Mouse (Mus musculus): ENCODE data around the gene Mnat1.
A peak's percentile ranks its signal among the peaks of the same experiment; 100 is the strongest.
"Not testable (repeated sequence)": the region's sequence is repeated elsewhere in the genome, so short reads cannot be mapped to it uniquely, and the experiment has no call there.

Gene Mnat1

DNA sequence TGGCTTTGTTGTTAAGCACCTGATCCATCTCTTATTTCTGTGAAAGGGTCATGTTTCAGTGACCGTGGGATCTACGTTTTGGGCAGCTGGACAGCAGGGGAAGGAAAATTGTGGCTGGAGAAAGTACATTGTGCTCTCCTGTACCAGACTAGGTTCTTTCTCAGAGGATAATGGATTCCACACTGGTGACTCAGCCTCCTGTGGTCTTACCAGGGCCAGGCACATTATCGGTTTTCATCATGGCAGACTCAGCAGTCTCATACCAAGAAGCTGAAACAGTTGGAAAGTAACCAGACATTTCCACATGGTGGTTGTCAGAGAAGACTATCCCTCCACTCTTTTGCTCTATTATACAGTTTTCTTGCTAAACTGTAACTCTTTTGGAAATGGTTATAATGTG lies 23.7 kb downstream of the Mnat1 start:
- no peak for DNase-seq (ENCODE audit: low spot score)

DNA sequence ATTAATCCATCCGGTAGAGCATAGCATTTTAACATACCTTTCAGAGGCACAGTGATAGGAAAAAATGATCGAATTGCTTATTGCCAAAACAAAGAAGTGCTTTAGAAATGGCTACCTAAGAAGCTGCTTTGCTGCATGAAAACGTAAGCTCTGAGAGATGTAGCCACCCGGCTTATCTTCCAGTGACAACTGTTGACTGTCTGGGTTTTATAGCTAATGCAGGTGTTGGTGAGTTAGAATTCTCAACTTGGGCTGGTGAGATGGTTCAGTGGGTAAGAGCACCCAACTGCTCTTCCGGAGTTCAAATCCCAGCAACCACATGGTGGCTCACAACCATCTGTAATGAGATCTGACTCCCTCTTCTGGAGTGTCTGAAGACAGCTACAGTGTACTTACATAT lies 27.5 kb downstream of the Mnat1 start:
- not testable (repeated sequence) for DNase-seq (ENCODE audit: low spot score)

DNA sequence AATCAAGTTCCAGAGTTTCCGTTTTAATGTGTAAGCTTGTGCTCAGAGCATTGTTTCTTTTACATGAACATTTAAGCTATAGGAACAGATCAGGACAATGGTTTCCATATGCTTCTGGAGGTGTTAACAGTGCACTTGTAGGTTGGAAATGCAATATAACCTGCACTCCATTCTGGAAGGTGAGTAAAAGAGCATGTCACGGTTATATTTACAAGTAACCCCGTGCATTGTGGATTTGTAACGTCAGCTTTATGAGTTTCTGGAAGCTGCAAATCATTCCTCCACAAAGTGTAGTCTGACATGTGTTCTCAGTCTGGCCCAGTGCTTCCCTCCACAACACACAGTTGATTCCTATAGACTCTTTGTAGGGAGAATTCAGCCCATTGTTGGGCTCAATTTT lies 30.6 kb downstream of the Mnat1 start:
- DNase-seq (ENCODE audit: low spot score) = no peak

DNA sequence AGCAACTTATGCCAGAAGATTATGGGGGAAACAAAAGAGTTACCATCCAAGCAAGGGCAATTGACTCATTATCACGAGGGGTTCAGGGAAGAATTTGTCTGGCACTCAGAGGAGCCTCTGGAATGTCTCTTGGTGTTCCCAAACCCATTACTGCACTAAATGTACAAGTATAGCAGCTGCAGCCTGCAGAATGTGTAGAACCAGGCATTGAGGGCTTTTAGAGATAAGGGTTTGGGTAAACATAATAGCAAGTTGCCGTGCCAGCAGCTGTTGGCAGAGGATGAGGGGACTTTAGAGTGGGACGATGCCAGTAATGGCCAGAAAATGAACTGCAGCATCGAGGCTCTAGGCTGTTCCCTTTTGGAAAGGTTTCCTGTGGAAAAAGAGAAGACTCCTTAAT lies 36.8 kb downstream of the Mnat1 start:
- no peak for DNase-seq (ENCODE audit: low spot score)

DNA sequence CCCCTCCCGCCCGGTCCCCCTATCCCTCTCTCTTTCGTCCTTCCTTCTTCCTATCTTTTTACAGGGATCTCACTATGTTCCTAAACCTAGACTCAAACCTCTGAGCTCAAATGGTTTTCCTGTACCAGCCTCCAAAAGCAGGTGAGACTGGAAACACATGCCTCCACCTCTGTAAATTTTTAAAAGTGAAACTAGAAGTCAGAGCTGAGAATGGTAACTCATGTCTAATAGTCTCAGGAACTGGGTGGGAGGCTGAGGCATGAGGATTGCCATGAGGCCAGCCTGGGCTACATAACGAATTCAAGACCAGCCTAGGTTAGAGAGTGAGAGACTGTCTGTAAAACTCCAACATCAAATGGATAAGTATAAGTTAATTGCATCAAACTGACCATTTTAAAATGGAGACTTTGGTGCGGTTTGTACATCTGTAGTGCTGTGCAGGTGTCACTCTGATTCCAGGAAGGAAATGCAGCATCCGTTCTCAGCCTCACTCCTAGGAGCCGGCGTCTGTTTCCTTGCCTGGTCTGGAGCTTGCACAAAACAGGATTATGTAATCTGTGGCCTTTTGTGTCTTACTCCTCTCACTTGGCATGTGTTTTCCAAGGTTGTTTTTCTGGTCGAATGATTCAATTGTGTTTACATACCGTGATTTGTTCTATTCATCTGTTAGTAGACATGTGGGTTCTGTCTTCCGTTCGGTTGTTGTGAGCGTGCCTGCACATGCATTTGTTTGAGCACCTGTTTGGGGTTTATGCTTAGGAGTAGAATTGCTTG lies 39.1 kb downstream of the Mnat1 start:
- DNase-seq (ENCODE audit: low spot score) = no peak

DNA sequence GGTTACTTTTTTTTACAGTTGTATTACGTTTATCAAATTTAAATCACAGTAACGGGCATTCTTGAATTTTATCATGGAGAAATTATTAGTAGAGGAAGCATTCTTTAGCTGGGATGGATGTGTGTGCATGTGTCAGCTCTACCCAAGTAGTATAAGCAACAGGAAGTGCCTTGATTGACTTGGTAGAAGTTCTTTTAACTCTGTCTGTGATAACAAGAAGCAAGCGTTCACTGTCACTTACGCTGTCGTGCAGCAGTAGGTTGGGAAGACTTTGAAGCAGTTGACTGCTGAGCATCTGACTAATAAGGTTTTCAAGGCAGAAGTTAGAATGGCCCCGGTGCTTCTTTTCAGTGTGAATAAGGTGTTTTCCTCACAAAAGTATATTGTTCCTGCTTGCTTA lies 47.3 kb downstream of the Mnat1 start:
- DNase-seq (ENCODE audit: low spot score) = no peak

DNA sequence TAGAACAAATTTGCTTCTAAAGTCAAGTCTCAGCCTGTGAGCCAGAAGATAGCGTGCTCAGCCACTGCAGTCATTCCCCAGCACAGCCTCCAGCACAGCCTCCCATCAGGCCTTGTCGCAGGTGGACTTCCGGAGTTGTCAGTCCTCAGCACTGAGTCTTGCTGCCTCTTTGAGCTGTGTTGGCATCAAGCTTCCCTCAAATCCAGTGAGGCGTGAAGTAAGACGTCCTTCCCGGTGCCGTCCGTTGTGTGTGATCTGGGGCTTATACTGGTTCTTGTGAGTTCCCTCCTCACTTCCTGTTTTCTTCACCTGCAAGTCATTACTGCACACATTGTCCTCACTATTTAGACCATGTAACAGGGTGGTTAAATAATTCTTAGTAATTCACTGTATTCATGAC lies 60.4 kb downstream of the Mnat1 start:
- DNase-seq (ENCODE audit: low spot score) = no peak

DNA sequence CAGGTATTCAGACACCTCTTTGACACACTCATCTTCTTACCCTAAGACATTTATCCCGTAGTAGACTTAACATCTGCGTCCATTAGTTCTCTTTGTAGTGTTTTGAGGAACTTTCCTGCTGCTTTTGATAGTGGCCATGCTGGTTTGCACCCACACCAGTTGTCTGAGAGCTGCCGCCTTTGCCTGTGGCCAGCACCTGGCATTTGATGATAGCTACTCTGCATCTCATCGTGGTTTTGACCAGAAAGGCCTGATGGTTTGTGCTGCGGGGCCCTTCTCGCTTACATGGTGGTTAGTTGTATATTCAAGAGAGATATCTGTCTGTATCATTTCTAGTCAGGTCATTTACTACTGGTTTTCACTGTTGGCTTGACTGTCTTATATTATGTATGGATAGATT lies 73.8 kb downstream of the Mnat1 start:
- no peak for DNase-seq (ENCODE audit: low spot score)

DNA sequence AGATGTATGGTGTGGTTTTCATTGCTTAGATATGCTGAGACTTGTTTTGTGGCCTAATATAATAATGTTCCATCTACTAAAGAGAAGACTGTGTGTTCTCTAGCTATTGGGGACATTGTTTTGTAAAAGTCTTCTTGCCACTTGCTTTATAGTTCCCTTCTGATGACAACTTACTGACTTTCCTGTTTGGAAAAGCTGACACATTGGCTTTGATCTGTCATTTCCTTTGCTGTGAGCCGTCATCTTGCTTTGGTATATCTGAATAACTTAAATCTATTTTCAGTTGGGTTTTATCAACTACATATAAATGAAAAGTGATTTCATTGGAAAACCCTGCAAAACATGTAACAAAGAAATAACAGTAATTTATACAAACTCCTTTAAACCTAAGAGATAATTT lies 74.9 kb downstream of the Mnat1 start:
- no peak for DNase-seq (ENCODE audit: low spot score)

DNA sequence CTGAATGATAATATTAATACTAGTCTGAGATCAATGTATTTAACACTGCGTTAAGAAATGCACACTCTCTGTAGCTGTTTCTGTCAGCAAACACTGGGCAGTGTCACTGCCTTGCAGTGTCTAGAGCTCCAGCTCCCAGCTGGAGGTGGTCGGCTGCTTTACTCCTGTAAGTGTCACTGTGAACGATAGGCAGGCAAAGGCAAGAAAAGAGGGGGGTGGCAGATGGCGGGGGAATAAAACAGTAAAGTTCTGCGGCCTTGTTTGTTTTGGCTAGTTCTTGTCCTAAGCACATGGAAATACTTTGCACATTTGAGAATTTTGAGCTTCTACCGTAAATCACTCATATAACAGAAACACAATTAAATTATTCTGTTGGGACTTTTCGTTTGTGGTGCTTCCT lies 75.9 kb downstream of the Mnat1 start:
- DNase-seq (ENCODE audit: low spot score) = no peak

DNA sequence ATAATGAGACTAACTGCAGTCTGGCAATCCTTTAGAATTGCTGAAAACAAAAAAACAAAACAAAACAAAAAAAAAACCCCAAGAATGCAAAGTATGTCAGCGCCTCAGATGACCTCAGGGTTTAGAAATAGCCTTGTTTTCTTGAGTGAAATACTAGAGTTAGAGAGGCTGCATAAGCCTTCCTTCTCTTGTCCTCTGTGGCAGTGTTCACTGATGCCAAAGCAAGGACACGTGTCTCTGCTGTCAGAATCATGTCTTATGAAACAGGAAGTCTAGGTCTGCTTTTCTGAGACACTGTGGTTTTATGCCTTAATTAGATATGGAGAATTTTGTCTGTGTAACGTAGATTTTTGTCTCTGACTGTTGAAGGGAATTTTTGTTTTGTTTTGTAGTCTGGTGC lies 78.1 kb downstream of the Mnat1 start:
- no peak for DNase-seq (ENCODE audit: low spot score)

DNA sequence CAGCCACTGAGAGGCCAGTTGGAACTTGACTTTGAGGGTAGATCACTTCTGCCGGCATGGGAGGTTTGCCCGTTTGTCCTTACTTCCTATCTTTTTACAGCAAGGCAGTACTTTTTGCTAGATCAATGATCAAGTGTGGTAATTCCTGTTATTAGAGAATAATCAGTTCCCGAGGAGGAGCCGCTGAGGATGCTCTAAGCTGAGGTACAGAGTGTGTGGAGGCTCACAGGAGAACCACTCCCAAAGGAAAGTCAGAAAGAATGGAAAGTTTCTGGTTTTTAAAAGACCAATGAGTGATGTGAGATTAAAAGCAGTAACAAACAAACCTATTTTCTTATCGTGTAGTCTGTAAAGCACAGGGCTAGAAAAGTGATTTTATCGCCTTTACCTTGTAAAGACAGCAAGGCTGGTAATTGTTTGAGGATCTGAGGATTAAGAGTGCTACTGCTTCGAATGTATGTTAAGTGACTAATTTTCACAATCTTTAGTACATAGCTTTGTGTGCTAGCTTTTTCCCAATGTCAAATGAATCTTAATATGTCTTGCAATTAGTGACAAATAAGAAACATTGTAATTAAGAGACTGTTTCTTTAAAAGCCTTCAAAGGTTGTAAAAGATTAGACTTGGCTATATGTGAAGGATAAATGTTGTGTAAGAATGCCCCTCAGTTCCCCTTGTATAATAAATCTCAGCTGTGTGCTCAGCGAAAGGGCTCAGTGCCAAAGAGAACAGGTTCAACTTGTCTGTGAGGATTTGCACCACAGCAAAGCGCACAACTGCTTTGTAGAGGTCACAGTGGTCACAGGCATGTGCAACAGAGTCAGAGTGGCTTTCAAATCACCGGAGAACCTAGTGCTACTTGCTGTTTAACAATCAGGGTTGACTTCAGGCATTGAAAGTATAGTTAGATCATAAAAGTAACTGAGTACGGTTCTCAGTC lies 82.5 kb downstream of the Mnat1 start:
- peak; percentile 33 for DNase-seq (ENCODE audit: low spot score)

DNA sequence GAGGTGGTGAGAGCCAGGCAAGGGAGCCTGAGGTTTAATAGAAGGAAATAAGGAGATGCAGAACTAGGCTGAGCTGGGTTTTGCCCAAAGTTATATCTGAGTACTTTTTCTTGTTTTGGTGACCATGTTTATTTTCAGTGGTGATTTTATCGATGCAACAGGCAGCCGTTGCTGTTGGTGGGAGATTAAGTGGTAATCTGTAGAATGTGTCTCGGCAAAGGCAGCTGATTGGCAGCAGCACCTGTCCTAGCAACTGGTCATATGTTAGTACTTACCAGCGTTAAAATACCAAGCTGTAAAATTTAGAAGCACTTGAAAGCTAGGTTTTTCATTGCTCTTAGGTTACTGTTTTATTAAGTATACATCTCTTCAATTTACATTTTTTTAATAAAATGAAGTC lies 83.5 kb downstream of the Mnat1 start:
- no peak for DNase-seq (ENCODE audit: low spot score)

DNA sequence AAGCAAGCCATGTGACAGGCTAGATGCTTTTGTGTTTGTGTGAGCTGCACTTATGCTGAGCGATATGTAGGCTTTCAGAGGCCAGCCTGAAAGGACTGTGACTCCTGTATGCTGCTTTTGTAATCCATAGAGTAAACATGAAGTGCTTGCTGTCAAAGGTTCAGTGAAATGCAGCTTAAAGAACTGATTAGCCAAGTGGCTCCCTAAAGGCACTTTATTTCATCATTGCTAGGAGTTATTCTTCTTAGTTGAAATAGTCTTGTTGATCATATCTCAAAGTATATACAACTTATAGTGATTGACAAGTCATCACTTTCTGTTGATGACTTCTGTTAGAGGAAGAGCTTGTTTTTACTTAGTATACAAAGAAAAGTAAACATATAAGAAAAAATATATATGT lies 83.9 kb downstream of the Mnat1 start:
- DNase-seq (ENCODE audit: low spot score) = no peak

DNA sequence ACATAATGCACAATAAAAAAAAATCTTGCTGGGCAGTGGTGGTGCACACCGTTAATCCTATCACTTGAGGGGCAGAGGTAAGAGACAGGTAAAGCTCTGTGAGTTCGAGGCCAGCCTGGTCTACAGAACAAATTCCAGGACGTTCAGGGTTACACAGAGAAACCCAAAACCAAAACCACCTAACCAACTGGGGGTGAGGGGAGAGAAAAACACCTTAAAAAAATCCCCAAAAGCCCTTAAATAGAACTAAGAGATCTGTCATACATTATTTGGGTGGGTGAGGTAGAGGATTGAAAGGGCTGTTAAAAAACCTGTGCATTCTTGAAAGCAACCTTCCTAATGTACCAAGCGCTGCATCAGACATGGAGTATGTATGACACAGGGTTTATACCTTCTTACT lies 85.0 kb downstream of the Mnat1 start:
- no peak for DNase-seq (ENCODE audit: low spot score)

DNA sequence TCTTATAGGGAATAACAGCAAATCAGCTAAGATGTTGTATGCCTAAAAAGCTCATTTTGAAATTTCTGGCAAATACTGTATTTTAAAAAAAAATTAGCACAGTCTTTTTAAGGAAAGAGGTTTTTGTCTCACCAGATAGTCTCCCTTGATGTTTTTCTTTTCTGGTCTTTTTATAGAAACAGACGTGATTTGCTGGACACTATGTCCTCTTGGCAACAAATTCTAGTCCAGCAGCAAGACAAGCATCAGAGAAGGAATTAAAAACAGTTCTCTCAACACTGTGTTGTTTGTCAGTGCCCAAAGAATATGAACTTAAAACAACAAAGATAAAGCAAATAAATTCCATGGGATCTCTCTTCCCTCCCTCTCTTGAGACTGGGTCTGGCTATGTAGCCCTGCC lies 85.6 kb downstream of the Mnat1 start:
- DNase-seq (ENCODE audit: low spot score) = no peak

DNA sequence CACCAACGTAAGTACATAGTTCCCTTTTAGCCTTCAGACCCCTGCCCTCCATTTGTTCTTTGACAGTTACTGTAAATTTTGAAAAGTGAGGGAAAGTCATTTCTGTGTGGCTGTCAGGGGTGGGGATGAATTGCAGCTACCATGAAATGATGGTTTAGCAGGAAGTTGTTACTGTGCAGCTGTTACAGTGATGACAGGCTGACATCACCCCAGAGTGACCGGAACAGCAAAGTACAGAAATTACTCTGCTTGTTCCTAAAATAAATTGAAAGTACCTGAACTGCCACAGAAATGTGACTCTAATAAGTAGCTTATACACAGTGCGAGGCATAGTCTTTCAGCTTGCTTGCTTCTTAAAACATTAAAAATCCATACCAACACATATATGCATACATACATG lies 86.9 kb downstream of the Mnat1 start:
- no peak for DNase-seq (ENCODE audit: low spot score)

DNA sequence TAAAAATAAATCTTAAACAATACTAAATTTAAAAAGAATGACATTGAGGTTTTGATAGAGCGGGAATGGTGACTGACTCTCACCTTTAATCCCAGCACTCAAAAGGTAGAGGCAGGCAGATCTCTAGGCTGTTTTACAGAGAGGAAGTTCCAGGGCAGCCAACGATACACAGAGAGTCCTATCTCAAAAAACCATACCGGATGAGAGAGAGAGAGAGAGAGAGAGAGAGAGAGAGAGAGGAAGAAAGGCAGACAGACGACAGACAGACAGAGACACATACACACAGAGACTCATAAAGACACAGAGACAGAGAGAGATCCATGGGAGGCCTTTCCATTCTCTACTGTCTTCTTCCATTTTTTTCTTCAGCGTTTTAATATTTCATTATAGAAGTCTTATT lies 92.3 kb downstream of the Mnat1 start:
- DNase-seq (ENCODE audit: low spot score) = no peak

DNA sequence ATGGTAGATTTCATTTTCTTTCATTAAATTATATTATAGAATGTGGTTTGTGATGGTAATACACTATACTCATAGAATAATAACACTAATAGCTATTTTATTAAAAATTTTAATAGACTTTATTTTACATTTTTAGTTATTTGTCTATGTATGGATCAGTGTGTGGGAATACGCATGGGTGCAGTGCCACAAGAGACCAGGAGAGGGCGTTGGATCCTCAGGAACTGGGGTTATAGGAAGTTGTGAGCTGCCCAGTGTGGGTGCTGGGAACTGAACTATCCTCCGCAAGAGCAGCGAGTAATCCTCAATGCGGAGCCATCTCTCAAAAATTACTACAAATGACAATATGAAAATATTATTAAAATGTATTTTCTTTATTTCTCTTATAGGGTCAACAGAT lies 95.1 kb downstream of the Mnat1 start:
- DNase-seq (ENCODE audit: low spot score) = no peak

DNA sequence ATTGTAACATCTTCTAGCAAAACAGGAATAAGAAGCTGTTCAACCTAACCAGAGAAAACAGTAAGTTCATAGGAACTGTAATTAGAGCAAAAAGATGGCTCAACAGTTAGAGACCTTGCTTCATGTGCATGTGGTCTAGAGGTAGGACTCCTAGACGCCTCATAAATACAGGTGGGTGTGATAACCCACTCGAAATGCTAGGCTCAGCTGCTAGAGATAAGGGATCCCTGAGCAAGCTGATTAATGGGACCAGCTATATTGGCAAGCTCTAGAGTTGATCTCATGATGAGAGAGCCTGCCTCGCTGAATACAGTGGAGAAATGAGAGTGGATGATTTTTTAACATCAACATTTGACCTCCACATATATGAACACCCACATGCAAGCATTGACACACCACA lies 97.7 kb downstream of the Mnat1 start:
- DNase-seq (ENCODE audit: low spot score) = no peak

DNA sequence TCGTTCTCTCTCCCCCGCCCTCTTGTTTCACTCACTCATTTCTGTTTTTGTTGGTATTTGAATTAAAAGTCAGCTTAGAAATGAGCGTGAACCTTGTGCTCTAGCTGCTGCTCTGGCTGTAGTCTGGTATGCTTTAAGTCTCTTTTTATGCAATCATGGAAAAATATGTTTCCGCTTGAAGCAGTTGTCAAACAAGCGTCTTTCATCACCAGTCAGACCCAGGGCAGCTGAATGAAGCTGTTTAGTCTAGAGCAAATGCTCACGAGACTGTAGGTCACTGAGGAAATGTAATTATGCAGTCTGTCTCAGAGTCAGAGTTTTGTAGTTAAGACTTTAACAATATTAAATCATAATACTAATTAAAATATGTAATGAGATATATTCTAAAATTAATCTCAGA lies 100.4 kb downstream of the Mnat1 start:
- DNase-seq (ENCODE audit: low spot score) = no peak

DNA sequence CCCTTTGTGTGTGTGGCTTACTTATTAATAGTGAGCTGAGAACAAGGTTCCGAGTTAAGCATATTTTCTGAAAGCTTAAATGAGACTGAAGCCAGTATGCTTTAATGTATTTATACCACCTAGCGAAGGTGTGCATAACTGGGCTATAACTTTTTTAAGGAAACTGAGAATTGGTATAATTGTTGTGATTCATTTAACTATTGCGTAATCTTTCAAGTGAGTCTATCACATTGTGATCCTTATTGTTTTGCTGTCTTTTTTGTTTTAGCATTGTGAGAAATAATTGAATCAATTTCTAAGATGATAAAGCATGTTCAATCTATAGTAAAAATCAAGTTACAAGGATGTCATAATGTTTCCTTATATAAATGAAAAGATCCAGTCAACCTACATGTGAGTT lies 104.9 kb downstream of the Mnat1 start:
- no peak for DNase-seq (ENCODE audit: low spot score)

DNA sequence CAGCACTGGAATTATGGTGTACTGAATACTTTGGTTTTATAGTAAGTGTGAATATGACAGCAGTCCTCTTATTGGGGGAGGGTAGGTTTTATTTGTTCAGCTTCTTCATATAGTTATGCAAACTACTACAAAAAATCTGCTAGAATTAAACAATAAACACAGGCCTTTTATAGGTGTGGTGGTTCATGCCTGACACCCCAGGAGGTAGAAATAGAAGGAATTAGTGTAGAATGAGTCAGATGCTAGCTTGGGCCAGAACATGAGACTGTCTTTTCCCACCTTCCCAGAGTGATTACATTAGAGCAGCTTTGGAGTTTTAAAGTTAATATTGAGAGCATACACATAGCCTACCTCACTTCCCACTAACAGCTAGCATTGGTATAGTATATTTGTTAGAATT lies 106.7 kb downstream of the Mnat1 start:
- DNase-seq (ENCODE audit: low spot score) = no peak

DNA sequence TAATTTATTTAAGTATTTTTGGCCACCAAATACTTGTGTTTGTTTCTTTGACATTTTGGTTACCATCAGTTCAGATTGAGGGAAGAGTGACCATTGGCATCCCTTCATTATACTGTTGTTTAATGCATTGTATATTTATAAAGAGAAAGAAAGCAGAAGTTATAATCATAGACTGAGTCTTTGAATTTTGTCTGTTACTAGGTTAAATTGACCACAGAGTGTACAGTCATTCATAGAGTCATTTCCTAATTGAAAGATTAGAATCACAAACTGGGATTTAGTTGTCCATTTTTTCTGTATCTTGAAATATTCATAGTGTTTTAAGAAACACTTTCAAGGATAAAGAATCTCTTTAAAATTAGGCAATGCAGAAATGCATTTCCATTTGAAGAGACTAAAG lies 108.0 kb downstream of the Mnat1 start:
- no peak for DNase-seq (ENCODE audit: low spot score)
